Comparison of ENCODE assay signal across 8 mouse cellular contexts in genomic region chr7:139272639-139273396, GRCm38 (mm10). TPM values are rescaled to one million over a fixed set of nuclear protein-coding genes. Genes with fewer than 3 reads are reported as not detected.
A peak's percentile ranks its signal among the peaks of the same experiment; 100 is the strongest.
DNase-seq lines count a peak whose midpoint lies in the region; ATAC-seq and TF ChIP-seq lines count a peak whose summit lies in the region.

No protein-coding gene starts in this region.

- H3K36me3 ChIP-seq in kidney, embryonic 15.5 days = peaks cover 9% of the 10 kb centered on the region
- peaks cover 17% of the 10 kb centered on the region for H3K36me3 ChIP-seq in heart, embryonic 13.5 days
- no peaks in the 10 kb centered on the region for H3K36me3 ChIP-seq in liver, embryonic 14.5 days (replicated peaks; ENCODE audit: control insufficient read depth, insufficient read depth, low read depth)
- no peaks in the 10 kb centered on the region for H3K36me3 ChIP-seq in stomach, embryonic 16.5 days (ENCODE audit: control insufficient read depth, insufficient read depth, low read length)

- no peak overlapping the region for H3K4me2 ChIP-seq in kidney, embryonic 15.5 days
- peak overlapping the region; percentile 52 for H3K4me2 ChIP-seq in heart, embryonic 13.5 days
- no peak overlapping the region for H3K4me2 ChIP-seq in liver, embryonic 14.5 days (ENCODE audit: low read depth)
- no peak overlapping the region for H3K4me2 ChIP-seq in stomach, embryonic 16.5 days (ENCODE audit: low read depth, low read length)

- no peak overlapping the region for H3K9ac ChIP-seq in kidney, embryonic 15.5 days
- peak overlapping the region; percentile 70 for H3K9ac ChIP-seq in heart, embryonic 13.5 days
- H3K9ac ChIP-seq in liver, embryonic 14.5 days (replicated peaks) = no peak overlapping the region
- 0 out of 2 replicates have a peak overlapping the region, but pooled peaks have one; percentile 25 for H3K9ac ChIP-seq in stomach, embryonic 16.5 days (ENCODE audit: low read length)

- no peak for TF ChIP-seq EP300 in liver, embryonic 14.5 days (IDR thresholded peaks at IDR 0.05; ENCODE audit: low read depth)

- peak; percentile 19; the same call in 1 of the 2 replicates for ATAC-seq in kidney, embryonic 15.5 days (replicated peaks; ENCODE audit: low FRiP score)
- no peak for ATAC-seq in heart, embryonic 13.5 days (ENCODE audit: extremely low read depth, insufficient number of reproducible peaks, low FRiP score, low TSS enrichment)
- peak; percentile 37 for ATAC-seq in liver, embryonic 14.5 days (ENCODE audit: insufficient read depth)
- ATAC-seq in stomach, embryonic 16.5 days (ENCODE audit: insufficient read depth, low FRiP score) = peak; percentile 53
- no peak for ATAC-seq in activated CD4-positive, CD25-positive, alpha-beta regulatory T cell, adult 4 months

- no peaks in the 10 kb centered on the region for H3K9me3 ChIP-seq in kidney, embryonic 15.5 days (replicated peaks)
- no peaks in the 10 kb centered on the region for H3K9me3 ChIP-seq in heart, embryonic 13.5 days
- H3K9me3 ChIP-seq in liver, embryonic 14.5 days (ENCODE audit: control insufficient read depth, low read length) = no peaks in the 10 kb centered on the region
- no peaks in the 10 kb centered on the region for H3K9me3 ChIP-seq in stomach, embryonic 16.5 days (replicated peaks; ENCODE audit: control insufficient read depth, low read length)

- H3K27me3 ChIP-seq in kidney, embryonic 15.5 days = no peaks in the 10 kb centered on the region
- H3K27me3 ChIP-seq in heart, embryonic 13.5 days (replicated peaks) = no peaks in the 10 kb centered on the region
- no peaks in the 10 kb centered on the region for H3K27me3 ChIP-seq in liver, embryonic 14.5 days (ENCODE audit: control insufficient read depth, insufficient read depth, low read length)
- no peaks in the 10 kb centered on the region for H3K27me3 ChIP-seq in stomach, embryonic 16.5 days (ENCODE audit: control insufficient read depth, insufficient read depth, low read length)

- peaks cover 23% of the 10 kb centered on the region for H3K4me1 ChIP-seq in kidney, embryonic 15.5 days
- peaks cover 44% of the 10 kb centered on the region for H3K4me1 ChIP-seq in heart, embryonic 13.5 days
- H3K4me1 ChIP-seq in liver, embryonic 14.5 days (replicated peaks; ENCODE audit: control insufficient read depth in 2 of 2, insufficient read depth in 2 of 2, low read length in 1 of 2) = peaks cover 0 to 20% of the 10 kb centered on the region in 2 experiments; a peak in 2 of 4 replicates
- H3K4me1 ChIP-seq in stomach, embryonic 16.5 days (ENCODE audit: control insufficient read depth, insufficient read depth, low read length) = peaks cover 29% of the 10 kb centered on the region

- H3K4me3 ChIP-seq in kidney, embryonic 15.5 days (replicated peaks) = no peak overlapping the region
- no peak overlapping the region for H3K4me3 ChIP-seq in heart, embryonic 13.5 days
- H3K4me3 ChIP-seq in liver, embryonic 14.5 days (ENCODE audit: insufficient read depth in 1 of 2, low read depth in 2 of 2, low read length in 2 of 2) = no peak overlapping the region
- no peak overlapping the region for H3K4me3 ChIP-seq in stomach, embryonic 16.5 days (replicated peaks; ENCODE audit: low read length)

- DNase-seq in kidney, adult 11 months = no peak
- peak; percentile 83 for DNase-seq in brain, adult 2 months (ENCODE audit: low read depth, low spot score)
- DNase-seq in liver, embryonic 14.5 days (ENCODE audit: low read depth in 3 of 3, low spot score in 3 of 3) = no peak
- no peak for DNase-seq in retina, postnatal 1 day

- no peak for TF ChIP-seq CTCF in liver, embryonic 14.5 days (IDR thresholded peaks at IDR 0.05; ENCODE audit: low read depth)

- H3K27ac ChIP-seq in kidney, embryonic 15.5 days = peak overlapping the region; percentile 76
- peak overlapping the region; percentile 93 for H3K27ac ChIP-seq in heart, embryonic 13.5 days (replicated peaks)
- no peak overlapping the region for H3K27ac ChIP-seq in liver, embryonic 14.5 days
- peak overlapping the region; percentile 80 for H3K27ac ChIP-seq in stomach, embryonic 16.5 days (ENCODE audit: low read length)

- 38% methylated on average over 1 of the region's 1 CpGs for WGBS in kidney, embryonic 15.5 days
- 5% methylated on average over 1 of the region's 1 CpGs for WGBS in heart, embryonic 13.5 days
- 0% methylated on average over 1 of the region's 1 CpGs for WGBS in liver, embryonic 14.5 days (ENCODE audit: insufficient replicate concordance)
- WGBS in stomach, embryonic 16.5 days = 16% methylated on average over 1 of the region's 1 CpGs

RNA-seq across cellular contexts. Expression of gene Pwwp2b, which starts 24.5 kb away (rescaled TPM):
- polyA plus RNA-seq in kidney, embryonic 15.5 days (2015; fragmentation: Nextera tagmentation; extraction: Ambion mirVana) = 8.1 and 8.7 TPM in 2 replicates
- polyA plus RNA-seq in heart, embryonic 13.5 days (2015; fragmentation: Nextera tagmentation; extraction: Ambion mirVana) = 7.3 and 8.0 TPM in 2 replicates
- 1.00 and 1.0 TPM in 2 replicates for polyA plus RNA-seq in liver, embryonic 14.5 days (2012; rRNA removed)
- 1.3 and 1.4 TPM in 2 replicates for polyA plus RNA-seq in liver, embryonic 14.5 days (2014; fragmentation: Nextera tagmentation; extraction: Ambion mirVana)
- 16.3 and 19.8 TPM in 2 replicates for polyA plus RNA-seq in stomach, embryonic 16.5 days (2015; fragmentation: Nextera tagmentation; extraction: Ambion mirVana)
- 1 to 10 TPM; 2.3 to 2.9 TPM for polyA plus RNA-seq in activated CD4-positive, CD25-positive, alpha-beta regulatory T cell, adult 4 months (2017; shearing (Covaris generic))

RNA-seq across cellular contexts. Expression of gene Stk32c, which starts 59.7 kb away (rescaled TPM):
- 0.14 and 0.16 TPM in 2 replicates for polyA plus RNA-seq in kidney, embryonic 15.5 days (2015; fragmentation: Nextera tagmentation; extraction: Ambion mirVana)
- 0.11 TPM in 1 of 2 replicates, not detected in the other for polyA plus RNA-seq in heart, embryonic 13.5 days (2015; fragmentation: Nextera tagmentation; extraction: Ambion mirVana)
- 0.05 and 0.12 TPM in 2 replicates for polyA plus RNA-seq in liver, embryonic 14.5 days (2012; rRNA removed)
- polyA plus RNA-seq in liver, embryonic 14.5 days (2014; fragmentation: Nextera tagmentation; extraction: Ambion mirVana) = not detected in 2 replicates
- polyA plus RNA-seq in stomach, embryonic 16.5 days (2015; fragmentation: Nextera tagmentation; extraction: Ambion mirVana) = 0.17 TPM in 1 of 2 replicates, not detected in the other
- polyA plus RNA-seq in activated CD4-positive, CD25-positive, alpha-beta regulatory T cell, adult 4 months (2017; shearing (Covaris generic)) = under 1 TPM; 0.42 to 0.46 TPM

Comparison
In these comparisons a context has a peak if more than half of its experiments do, and no peak if none do; other contexts are left out.
1. ATAC-seq: peak in kidney, embryonic 15.5 days (single experiment), liver, embryonic 14.5 days (single experiment) and stomach, embryonic 16.5 days (single experiment); none in heart, embryonic 13.5 days (single experiment) and activated CD4-positive, CD25-positive, alpha-beta regulatory T cell, adult 4 months (single experiment).
2. H3K9ac ChIP-seq: peak in heart, embryonic 13.5 days (single experiment) and stomach, embryonic 16.5 days (single experiment); none in kidney, embryonic 15.5 days (single experiment) and liver, embryonic 14.5 days (single experiment).